Mouse (Mus musculus) hindbrain, embryonic 12.5 days (tissue): ENCODE results near the gene Olfr983. TPM values are rescaled to one million over a fixed set of nuclear protein-coding genes. Genes with fewer than 3 reads are reported as not detected.

Source experiments
- ATAC-seq: fragments of 200-750 bp; cut with Nextera tagmentation; 2 replicates; pipeline ENCODE4 v1.8.0; 2017; ENCODE audit warnings: moderate TSS enrichment; ENCODE audit not compliant: low FRiP score
- H3K27ac ChIP-seq: fragments of 300-500 bp; sonication (generic); 2 replicates; pipeline ENCODE4 v1.5.1; 2016; ENCODE audit warnings: mild to moderate bottlenecking
- H3K27me3 ChIP-seq: fragments of 300-500 bp; sonication (generic); 2 replicates; pipeline ENCODE4 v1.6.1; 2016; ENCODE audit warnings: mild to moderate bottlenecking
- H3K36me3 ChIP-seq: fragments of 300-500 bp; sonication (generic); 2 replicates; pipeline ENCODE4 v1.6.1; 2016; ENCODE audit warnings: mild to moderate bottlenecking
- H3K4me1 ChIP-seq: fragments of 300-500 bp; sonication (generic); 2 replicates; pipeline ENCODE4 v1.6.1; 2016
- H3K4me2 ChIP-seq: fragments of 300-500 bp; sonication (generic); replicated peaks from 2 replicates; pipeline ENCODE4 v1.6.1; 2016; ENCODE audit warnings: mild to moderate bottlenecking
- H3K4me3 ChIP-seq: fragments of 300-500 bp; sonication (generic); 2 replicates; pipeline ENCODE4 v1.5.1; 2016; ENCODE audit warnings: mild to moderate bottlenecking
- H3K9ac ChIP-seq: fragments of 300-500 bp; sonication (generic); 2 replicates; pipeline ENCODE4 v1.6.1; 2016; ENCODE audit warnings: mild to moderate bottlenecking, moderate library complexity
- H3K9me3 ChIP-seq: fragments of 300-500 bp; sonication (generic); replicated peaks from 2 replicates; pipeline ENCODE4 v1.6.1; 2016; ENCODE audit warnings: mild to moderate bottlenecking
- whole genome bisulfite sequencing: fragments of 180-500 bp; shearing (Covaris S2); methylation state at CpG from one replicate; pipeline ENCODE4 v1.1.7; 2016; 5-methylcytosine and 5-hydroxymethylcytosine counted together
- polyA plus RNA-seq: library from polyadenylated mRNA; unstranded; fragments of >200 nt; fragmentation: Nextera tagmentation; extraction: Ambion mirVana; gene quantifications from 2 replicates; pipeline ENCODE4 v1.2.1, GENCODE M21; 2016

Gene Olfr983
- polyA plus RNA-seq: 0.03 TPM in 1 of 2 replicates, not detected in the other

DNA sequence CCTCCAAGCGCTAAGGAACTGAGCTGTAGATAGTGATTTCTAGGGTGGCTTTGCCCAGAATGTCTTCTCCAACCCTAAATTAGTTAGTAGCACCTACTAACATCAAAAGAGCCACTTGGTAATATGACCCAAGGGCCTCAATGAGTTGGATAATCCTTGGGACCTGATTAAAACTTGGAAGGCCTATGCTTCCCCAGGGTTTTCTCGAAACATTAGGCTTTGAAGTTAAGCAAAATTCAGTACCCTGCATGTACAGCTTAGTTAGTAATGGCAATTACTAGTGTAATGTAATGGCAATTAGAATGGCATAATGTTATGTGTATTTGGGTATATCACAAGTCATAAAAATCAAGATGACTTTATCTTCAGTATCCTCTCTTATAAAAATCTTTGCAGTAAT, at the start of gene Olfr983:
TSS of gene Olfr983 (minus strand) at position 101 of the 400 bp plus-strand sequence.
- H3K4me1 ChIP-seq: no peaks in the 10 kb centered on the region
- ATAC-seq: no peak
- no peak within 1 kb of the TSS for H3K4me3 ChIP-seq
- no peak within 1 kb of the TSS for H3K27ac ChIP-seq
- H3K4me2 ChIP-seq: no peak within 1 kb of the TSS
- H3K9ac ChIP-seq: no peak within 1 kb of the TSS
- H3K27me3 ChIP-seq: no peaks in the 10 kb centered on the region
- H3K36me3 ChIP-seq: no peaks in the 10 kb centered on the region
- H3K9me3 ChIP-seq: no peaks in the 10 kb centered on the region
- 87% methylated on average over 2 of the region's 2 CpGs for WGBS

DNA sequence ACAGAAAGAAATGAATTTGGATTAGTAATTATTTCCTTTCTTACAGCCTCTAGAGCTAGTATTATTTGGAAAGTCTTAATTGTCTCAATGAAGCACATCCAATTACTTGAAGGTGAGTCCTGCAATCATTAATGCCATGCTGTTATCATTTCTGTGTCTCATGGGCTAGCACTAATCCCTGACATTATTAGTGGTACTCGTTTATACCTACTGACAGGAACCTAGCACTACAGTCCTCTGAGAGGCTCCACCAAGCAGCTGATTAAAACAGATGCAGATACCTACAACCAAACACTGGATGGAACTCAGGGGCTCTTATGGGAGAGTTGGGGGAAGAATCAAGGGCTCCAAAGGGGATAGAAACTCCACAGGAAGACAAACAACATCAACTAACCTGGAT, 48.1 kb upstream of the Olfr983 start:
- no peak for ATAC-seq
- Histone ChIP-seq H3K9ac (no peak overlapping the region), H3K4me2 (no peak overlapping the region), H3K9me3 (no peaks in the 10 kb centered on the region), H3K36me3 (no peaks in the 10 kb centered on the region), H3K4me3 (no peak overlapping the region), H3K27me3 (no peaks in the 10 kb centered on the region), H3K4me1 (no peaks in the 10 kb centered on the region), H3K27ac (no peak overlapping the region)
- 69% methylated on average over 1 of the region's 1 CpGs for WGBS

DNA sequence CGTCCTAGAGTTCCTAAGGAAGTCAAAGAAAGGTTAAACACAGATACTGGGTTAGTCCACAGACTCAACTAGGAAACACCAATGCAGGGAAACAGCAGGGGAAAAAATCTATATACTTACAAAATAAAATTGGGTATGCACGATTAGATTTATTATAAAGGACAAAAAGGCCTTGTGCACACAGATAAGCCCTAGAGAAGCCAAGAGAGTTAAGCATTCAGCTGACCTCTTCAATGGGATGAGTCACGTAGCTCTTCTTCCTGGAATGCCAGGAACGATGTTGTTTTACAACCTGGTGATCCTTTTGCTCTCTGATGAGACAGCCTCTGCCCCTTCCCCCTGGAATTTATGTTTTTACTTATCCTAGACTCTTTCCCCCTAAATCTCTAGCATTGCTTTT, 46.1 kb upstream of the Olfr983 start:
- 80% methylated on average over 4 of the region's 4 CpGs for WGBS
- Histone ChIP-seq H3K4me1 (no peaks in the 10 kb centered on the region), H3K9ac (no peak overlapping the region), H3K4me2 (no peak overlapping the region), H3K9me3 (no peaks in the 10 kb centered on the region), H3K36me3 (no peaks in the 10 kb centered on the region), H3K4me3 (no peak overlapping the region), H3K27ac (no peak overlapping the region), H3K27me3 (no peaks in the 10 kb centered on the region)
- no peak for ATAC-seq

DNA sequence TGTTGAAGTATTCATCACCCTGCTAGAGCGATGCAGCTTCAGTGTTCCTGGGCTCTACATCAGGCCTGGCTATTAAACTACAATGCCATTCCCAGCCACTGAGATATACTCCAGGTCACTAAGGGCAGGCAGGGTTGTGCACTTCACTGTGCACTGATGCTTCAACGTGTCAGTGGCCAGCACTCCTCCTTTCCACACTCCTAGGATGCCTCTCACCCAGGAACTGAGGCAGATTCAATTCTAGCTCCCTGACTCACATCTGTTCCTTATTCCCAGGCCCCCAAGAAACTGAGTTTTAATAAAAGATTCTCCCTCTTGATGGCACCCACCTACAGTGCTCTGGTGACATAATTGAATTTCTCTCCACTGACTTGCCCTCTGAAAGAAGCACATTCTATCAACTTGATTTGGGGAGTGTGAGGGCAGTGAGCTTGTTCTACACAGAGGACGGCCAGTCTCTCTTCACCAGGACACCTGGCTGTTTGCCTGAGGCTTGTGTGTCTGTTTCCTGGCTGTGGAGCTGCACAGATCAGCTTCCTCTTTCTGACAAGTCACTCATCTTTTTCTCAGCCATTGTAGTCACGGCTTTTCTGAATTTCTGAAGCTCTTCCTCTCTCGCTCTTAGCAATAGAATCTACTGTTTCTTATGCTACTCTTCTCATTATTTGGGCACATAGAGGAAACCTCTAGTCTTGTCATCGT, 43.7 kb upstream of the Olfr983 start:
- Histone ChIP-seq H3K4me1 (no peaks in the 10 kb centered on the region), H3K27ac (no peak overlapping the region), H3K27me3 (no peaks in the 10 kb centered on the region), H3K4me3 (no peak overlapping the region), H3K4me2 (no peak overlapping the region), H3K9ac (no peak overlapping the region), H3K9me3 (no peaks in the 10 kb centered on the region), H3K36me3 (no peaks in the 10 kb centered on the region)
- ATAC-seq: no peak
- 77% methylated on average over 6 of the region's 6 CpGs for WGBS

DNA sequence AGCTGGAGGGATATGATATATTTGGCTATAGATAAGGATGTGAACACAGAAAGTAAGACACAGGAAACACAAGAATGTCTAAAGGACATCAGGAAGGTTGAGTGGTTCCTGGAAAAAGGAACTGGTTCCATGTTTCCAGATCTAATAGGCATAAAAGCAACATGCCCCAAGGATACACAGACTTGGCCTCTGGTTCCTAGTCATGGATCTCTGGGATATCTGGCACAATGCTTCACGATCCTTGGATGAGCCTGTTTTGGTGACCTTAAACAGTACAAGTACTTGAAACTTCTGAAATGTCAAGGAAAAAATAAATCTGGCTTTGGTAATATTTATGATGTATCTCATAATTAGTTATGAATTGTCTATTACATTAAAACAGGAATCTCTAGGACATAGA, 37.2 kb upstream of the Olfr983 start:
- WGBS: 95% methylated on average over 1 of the region's 1 CpGs

DNA sequence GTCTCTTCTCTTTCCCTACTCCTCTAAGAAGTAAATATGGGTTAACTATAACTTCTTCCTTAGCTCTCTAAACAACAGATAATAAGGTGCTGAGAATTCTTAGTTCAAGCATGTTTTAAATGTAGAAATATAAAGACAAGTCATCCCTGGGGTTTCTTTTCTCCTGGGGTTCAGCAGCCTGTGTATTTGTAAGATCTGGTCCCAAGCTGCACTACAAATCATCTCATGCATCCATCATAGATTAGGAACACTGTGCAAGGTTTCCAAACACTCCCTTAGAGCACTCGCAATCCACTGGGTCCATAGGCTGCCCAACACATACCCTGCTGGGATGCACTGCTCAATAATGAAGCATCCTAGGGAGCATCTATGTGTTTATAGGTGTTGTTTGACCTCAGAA, 36.7 kb upstream of the Olfr983 start, which contains the start of gene Olfr985:
TSS of gene Olfr985 (minus strand) at position 101 of the 400 bp plus-strand sequence.
- WGBS: 92% methylated on average over 1 of the region's 1 CpGs
- Histone ChIP-seq H3K4me2 (no peak within 1 kb of the TSS), H3K9ac (no peak within 1 kb of the TSS), H3K36me3 (no peaks in the 10 kb centered on the region), H3K4me3 (no peak within 1 kb of the TSS), H3K4me1 (no peaks in the 10 kb centered on the region), H3K27me3 (no peaks in the 10 kb centered on the region), H3K9me3 (no peaks in the 10 kb centered on the region), H3K27ac (no peak within 1 kb of the TSS)
- no peak for ATAC-seq

More for the DNA sequence above, 37.2 kb upstream of the Olfr983 start:
- Histone ChIP-seq H3K9ac (no peak overlapping the region), H3K36me3 (no peaks in the 10 kb centered on the region), H3K4me1 (no peaks in the 10 kb centered on the region), H3K4me3 (no peak overlapping the region), H3K27me3 (no peaks in the 10 kb centered on the region), H3K4me2 (no peak overlapping the region), H3K9me3 (no peaks in the 10 kb centered on the region), H3K27ac (no peak overlapping the region)
- no peak for ATAC-seq

DNA sequence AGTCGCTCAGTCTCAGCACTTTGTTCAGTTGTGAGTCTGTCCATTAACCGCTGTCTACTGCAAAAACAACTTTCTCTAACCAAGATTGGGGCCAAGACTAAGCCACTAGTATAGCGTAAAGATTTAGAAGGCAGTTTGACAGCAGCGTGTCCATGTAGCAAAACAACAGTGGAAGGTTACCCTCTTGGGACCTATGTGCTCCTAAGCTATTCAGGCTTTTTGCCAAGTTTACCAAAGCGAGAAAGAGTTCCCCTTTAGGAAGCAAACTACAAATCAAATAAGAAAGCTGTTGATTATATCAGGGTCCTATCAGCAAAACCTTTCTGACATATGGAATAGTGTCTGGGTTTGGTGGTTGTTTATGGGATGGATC, 23.9 kb upstream of the Olfr983 start:
- H3K4me2 ChIP-seq: no peak overlapping the region
- WGBS: 84% methylated on average over 5 of the region's 5 CpGs
- H3K27me3 ChIP-seq: no peaks in the 10 kb centered on the region
- no peaks in the 10 kb centered on the region for H3K4me1 ChIP-seq
- ATAC-seq: no peak
- no peaks in the 10 kb centered on the region for H3K36me3 ChIP-seq
- no peak overlapping the region for H3K27ac ChIP-seq
- H3K9ac ChIP-seq: no peak overlapping the region
- H3K4me3 ChIP-seq: no peak overlapping the region
- no peaks in the 10 kb centered on the region for H3K9me3 ChIP-seq

DNA sequence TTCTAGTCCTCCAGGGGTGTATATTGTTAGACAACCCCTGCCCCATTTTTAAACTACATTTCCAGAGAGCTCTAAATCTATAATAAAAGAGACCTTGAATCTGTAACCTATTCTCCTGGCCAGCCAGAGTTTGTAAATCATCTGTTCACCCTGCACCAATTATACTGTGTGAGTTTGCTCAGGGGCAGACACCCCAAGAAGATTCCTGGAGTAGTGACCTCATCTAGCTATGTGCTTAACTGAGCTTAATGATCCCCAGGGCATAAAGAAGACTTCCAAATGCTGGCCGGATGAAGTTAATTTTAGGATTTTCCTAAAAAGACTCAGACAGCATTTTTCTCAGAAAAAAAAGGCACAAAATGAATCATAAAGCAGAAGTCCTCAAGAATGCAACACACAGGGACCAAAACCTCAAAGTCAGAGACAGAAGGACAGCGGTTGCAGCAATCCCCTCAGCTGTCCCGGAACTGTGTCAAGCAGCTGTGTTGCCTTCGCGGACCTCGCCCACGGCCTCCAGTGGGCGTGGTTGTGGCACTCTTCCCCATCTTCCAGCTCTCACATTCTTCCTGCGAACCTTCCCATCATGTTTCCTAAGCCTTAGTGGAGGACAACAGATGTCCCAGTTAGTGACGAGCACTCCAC, 23.4 kb upstream of the Olfr983 start:
- no peak overlapping the region for H3K9ac ChIP-seq
- no peak for ATAC-seq
- H3K27ac ChIP-seq: no peak overlapping the region
- 66% methylated on average over 10 of the region's 10 CpGs for WGBS
- H3K4me2 ChIP-seq: no peak overlapping the region
- H3K4me3 ChIP-seq: no peak overlapping the region
- no peaks in the 10 kb centered on the region for H3K4me1 ChIP-seq
- no peaks in the 10 kb centered on the region for H3K36me3 ChIP-seq
- H3K27me3 ChIP-seq: no peaks in the 10 kb centered on the region
- H3K9me3 ChIP-seq: no peaks in the 10 kb centered on the region

DNA sequence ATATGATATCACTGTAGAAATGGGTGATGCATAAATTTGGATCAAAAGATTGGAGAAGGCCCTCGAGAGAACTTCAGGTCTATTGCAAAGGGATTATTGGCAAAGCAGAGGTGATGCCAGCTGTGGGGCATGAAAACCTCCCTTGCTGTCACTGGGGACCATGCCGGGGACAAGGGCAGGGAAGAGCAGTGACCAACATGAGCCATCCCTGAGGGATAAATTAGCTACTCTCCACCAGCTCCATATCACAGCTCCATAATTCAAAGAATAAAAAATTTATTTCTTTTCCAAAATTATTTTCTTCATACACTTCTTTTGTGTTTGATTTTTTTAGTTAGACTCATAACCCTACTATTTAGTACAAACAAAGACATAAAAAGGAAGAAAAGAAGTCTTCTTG, 20.7 kb upstream of the Olfr983 start, which contains the start of gene Olfr984:
TSS of gene Olfr984 (minus strand) at position 101 of the 400 bp plus-strand sequence.
- 84% methylated on average over 2 of the region's 2 CpGs for WGBS
- Histone ChIP-seq H3K9me3 (no peaks in the 10 kb centered on the region), H3K4me2 (no peak within 1 kb of the TSS), H3K27ac (no peak within 1 kb of the TSS), H3K4me3 (no peak within 1 kb of the TSS), H3K27me3 (no peaks in the 10 kb centered on the region), H3K36me3 (no peaks in the 10 kb centered on the region), H3K9ac (no peak within 1 kb of the TSS), H3K4me1 (no peaks in the 10 kb centered on the region)
- no peak for ATAC-seq

DNA sequence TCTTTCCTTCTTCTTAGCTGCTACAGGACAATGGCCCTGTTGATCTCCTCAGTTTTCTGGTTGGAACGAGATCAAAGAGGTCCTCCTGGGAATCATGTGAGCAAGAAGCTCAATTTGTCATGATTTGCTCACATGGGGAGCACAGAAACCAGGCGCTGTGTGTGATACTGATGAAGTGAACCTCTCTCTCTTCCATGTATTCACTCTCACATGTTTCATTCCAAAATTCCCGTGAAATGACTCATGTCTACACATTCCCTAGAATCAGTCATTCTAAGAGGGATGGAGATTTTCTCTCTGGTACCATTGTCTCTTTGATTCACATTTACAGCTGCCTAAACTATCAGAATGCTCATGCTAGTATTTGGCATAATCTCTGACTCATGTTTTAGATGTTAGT, 1.4 kb upstream of the Olfr983 start:
- WGBS: 64% methylated on average over 3 of the region's 3 CpGs
- H3K9ac ChIP-seq: no peak overlapping the region
- H3K27me3 ChIP-seq: no peaks in the 10 kb centered on the region
- H3K9me3 ChIP-seq: no peaks in the 10 kb centered on the region
- H3K27ac ChIP-seq: no peak overlapping the region
- no peak for ATAC-seq
- no peak overlapping the region for H3K4me3 ChIP-seq
- H3K36me3 ChIP-seq: no peaks in the 10 kb centered on the region
- no peaks in the 10 kb centered on the region for H3K4me1 ChIP-seq
- no peak overlapping the region for H3K4me2 ChIP-seq

DNA sequence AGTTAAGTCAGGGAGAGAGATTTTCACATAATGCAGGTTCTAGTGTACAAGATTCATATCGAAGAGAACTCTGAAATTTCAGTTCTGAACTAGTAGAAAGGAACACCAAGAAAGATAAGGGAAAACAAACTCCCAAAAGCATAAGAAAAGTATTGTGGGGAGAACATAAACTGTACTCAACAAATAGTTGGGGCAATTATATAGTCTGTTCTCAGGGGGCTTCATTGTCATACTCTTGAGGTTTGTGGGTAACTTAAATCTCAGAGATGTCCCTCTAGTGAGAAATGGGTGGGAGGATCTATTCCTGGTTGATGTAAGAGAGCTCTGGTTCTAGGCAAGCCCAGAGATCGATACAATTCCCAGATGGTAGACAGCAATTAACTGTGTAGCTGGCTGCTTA, 19.9 kb downstream of the Olfr983 start, which contains the start of gene Olfr982:
TSS of gene Olfr982 (plus strand) at position 301 of the 400 bp plus-strand sequence.
- no peak within 1 kb of the TSS for H3K27ac ChIP-seq
- ATAC-seq: no peak
- 79% methylated on average over 2 of the region's 2 CpGs for WGBS

DNA sequence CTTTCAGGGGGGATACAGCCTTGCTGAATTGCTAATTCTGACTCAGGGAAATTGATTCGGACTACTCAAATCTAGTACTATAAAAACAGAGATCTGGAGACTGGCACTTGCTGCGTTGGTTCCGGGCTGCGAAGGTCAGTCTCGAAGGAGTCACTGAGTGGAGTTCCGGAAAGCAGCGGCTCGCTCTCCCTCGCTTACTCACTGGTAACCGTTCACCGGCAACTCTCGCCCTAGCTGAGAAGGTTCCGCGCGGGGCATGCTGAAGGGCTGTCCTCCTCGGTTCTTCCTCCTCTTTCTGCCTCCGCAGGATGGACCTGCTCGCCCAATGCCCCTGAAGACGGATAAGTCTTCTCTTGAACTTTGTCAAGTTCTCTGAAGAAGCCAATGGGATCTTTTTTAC, 43.3 kb downstream of the Olfr983 start:
- Histone ChIP-seq H3K4me3 (no peak overlapping the region), H3K27me3 (no peaks in the 10 kb centered on the region), H3K4me2 (no peak overlapping the region), H3K4me1 (no peaks in the 10 kb centered on the region), H3K36me3 (no peaks in the 10 kb centered on the region), H3K9me3 (no peaks in the 10 kb centered on the region), H3K27ac (no peak overlapping the region), H3K9ac (no peak overlapping the region)
- ATAC-seq: no peak
- 94% methylated on average over 19 of the region's 19 CpGs for WGBS

More for the DNA sequence above, 19.9 kb downstream of the Olfr983 start, which contains the start of gene Olfr982:
- Histone ChIP-seq H3K27me3 (no peaks in the 10 kb centered on the region), H3K4me2 (no peak within 1 kb of the TSS), H3K9me3 (no peaks in the 10 kb centered on the region), H3K9ac (no peak within 1 kb of the TSS), H3K4me3 (no peak within 1 kb of the TSS), H3K4me1 (no peaks in the 10 kb centered on the region), H3K36me3 (no peaks in the 10 kb centered on the region)
